Mouse (Mus musculus): ENCODE data around the gene Stoml1. TPM values are rescaled to one million over a fixed set of nuclear protein-coding genes. Genes with fewer than 3 reads are reported as not detected.

Gene Stoml1
- total and polyA plus RNA-seq, 2 experiments: 5.4 to 8.1 TPM

- H3K4me1 ChIP-seq (ENCODE audit: control insufficient read depth, insufficient read depth, low read length): no peaks in the 10 kb centered on the region
- no peak overlapping the region for H3K9ac ChIP-seq (ENCODE audit: low read depth, low read length)
- DNase-seq (ENCODE audit: extremely low read depth, low read depth, low spot score): no peak
- H3K27ac ChIP-seq (replicated peaks; ENCODE audit: insufficient read depth, low read depth, low read length): no peak overlapping the region
- no peak overlapping the region for H3K4me3 ChIP-seq (ENCODE audit: insufficient read depth, low read depth, low read length)
- TF ChIP-seq POLR2A (IDR thresholded peaks at IDR 0.05; ENCODE audit: extremely low read depth, insufficient read depth, low read length): no peak
- TF ChIP-seq CTCF (IDR thresholded peaks at IDR 0.05; ENCODE audit: low read depth, low read length): no peak
- H3K27me3 ChIP-seq (ENCODE audit: control insufficient read depth, insufficient read depth, low read length): no peaks in the 10 kb centered on the region
- H3K36me3 ChIP-seq (ENCODE audit: control insufficient read depth, insufficient read depth, low read length): peaks cover 9% of the 10 kb centered on the region; the same call in 1 of the 2 replicates
- WGBS: 92% methylated on average over 3 of the region's 3 CpGs
- H3K79me2 ChIP-seq (ENCODE audit: control insufficient read depth, insufficient read depth, low read length): no peaks in the 10 kb centered on the region
These were observed 34.4 kb upstream of the Stoml1 start for GRCm38 (mm10) chr9:58218539-58218938.

DNA sequence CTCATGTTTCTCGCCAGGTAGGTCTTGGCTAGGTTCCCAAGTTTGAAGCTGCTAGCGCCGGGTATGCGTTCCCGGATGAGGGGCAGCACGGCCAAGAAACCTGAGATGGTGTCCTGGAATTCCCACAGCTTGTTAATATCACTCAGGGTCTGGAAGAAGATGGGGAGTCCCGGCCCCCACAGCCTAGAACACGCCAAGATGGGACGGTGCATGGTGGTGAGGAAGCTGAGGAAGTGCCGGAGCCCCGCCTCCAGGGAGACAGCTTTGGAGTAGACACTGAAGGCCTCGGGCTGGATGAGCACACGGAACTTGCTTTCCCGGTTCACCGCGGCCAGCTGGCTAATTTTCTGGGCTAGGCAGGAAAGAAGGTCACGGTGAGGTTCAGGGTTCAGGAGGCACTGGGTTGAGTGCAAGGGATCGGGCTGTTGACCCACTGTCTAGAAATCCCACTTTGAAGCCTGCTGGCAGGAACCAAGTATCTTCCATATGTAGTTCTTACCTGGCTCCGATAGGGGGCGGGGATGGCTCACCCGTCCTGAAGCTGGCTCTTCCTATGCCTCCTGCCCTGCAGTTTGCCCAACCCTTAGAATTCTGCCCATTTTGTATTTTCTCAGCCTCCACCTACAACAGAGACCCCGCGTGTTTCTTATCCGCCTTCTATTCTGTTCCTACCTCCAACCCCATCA, 32.6 kb upstream of the Stoml1 start:
- TF ChIP-seq POLR2A (IDR thresholded peaks at IDR 0.05; ENCODE audit: extremely low read depth, insufficient read depth, low read length) (no peak), CTCF (IDR thresholded peaks at IDR 0.05; ENCODE audit: low read depth, low read length) (peak; percentile 79)
- Histone ChIP-seq H3K4me1 (ENCODE audit: control insufficient read depth, insufficient read depth, low read length) (no peaks in the 10 kb centered on the region), H3K27ac (replicated peaks; ENCODE audit: insufficient read depth, low read depth, low read length) (no peak overlapping the region), H3K36me3 (ENCODE audit: control insufficient read depth, insufficient read depth, low read length) (peaks cover 16% of the 10 kb centered on the region; the same call in 1 of the 2 replicates), H3K79me2 (ENCODE audit: control insufficient read depth, insufficient read depth, low read length) (no peaks in the 10 kb centered on the region), H3K27me3 (ENCODE audit: control insufficient read depth, insufficient read depth, low read length) (no peaks in the 10 kb centered on the region), H3K9ac (ENCODE audit: low read depth, low read length) (no peak overlapping the region), H3K4me3 (ENCODE audit: insufficient read depth, low read depth, low read length) (no peak overlapping the region)
- WGBS: 64% methylated on average over 24 of the region's 24 CpGs
- peak; percentile 29 for DNase-seq (ENCODE audit: extremely low read depth, low read depth, low spot score)

- Histone ChIP-seq H3K27me3 (ENCODE audit: control insufficient read depth, insufficient read depth, low read length) (no peaks in the 10 kb centered on the region), H3K79me2 (ENCODE audit: control insufficient read depth, insufficient read depth, low read length) (no peaks in the 10 kb centered on the region), H3K27ac (replicated peaks; ENCODE audit: insufficient read depth, low read depth, low read length) (no peak overlapping the region), H3K4me3 (ENCODE audit: insufficient read depth, low read depth, low read length) (no peak overlapping the region), H3K36me3 (ENCODE audit: control insufficient read depth, insufficient read depth, low read length) (peaks cover 35% of the 10 kb centered on the region), H3K9ac (ENCODE audit: low read depth, low read length) (no peak overlapping the region), H3K4me1 (ENCODE audit: control insufficient read depth, insufficient read depth, low read length) (peaks cover 1% of the 10 kb centered on the region; the same call in 1 of the 2 replicates)
- WGBS: 95% methylated on average over 2 of the region's 2 CpGs
- no peak for TF ChIP-seq POLR2A (IDR thresholded peaks at IDR 0.05; ENCODE audit: extremely low read depth, insufficient read depth, low read length)
- no peak for TF ChIP-seq CTCF (IDR thresholded peaks at IDR 0.05; ENCODE audit: low read depth, low read length)
- no peak for DNase-seq (ENCODE audit: extremely low read depth, low read depth, low spot score)
These were observed 28.6 kb upstream of the Stoml1 start for GRCm38 (mm10) chr9:58224356-58224755.

GRCm38 (mm10) chr9:58225915-58226913, 26.8 kb upstream of the Stoml1 start:
- Histone ChIP-seq H3K9ac (ENCODE audit: low read depth, low read length) (no peak overlapping the region), H3K27ac (replicated peaks; ENCODE audit: insufficient read depth, low read depth, low read length) (no peak overlapping the region), H3K4me3 (ENCODE audit: insufficient read depth, low read depth, low read length) (no peak overlapping the region), H3K27me3 (ENCODE audit: control insufficient read depth, insufficient read depth, low read length) (no peaks in the 10 kb centered on the region), H3K36me3 (ENCODE audit: control insufficient read depth, insufficient read depth, low read length) (peaks cover 45% of the 10 kb centered on the region), H3K4me1 (ENCODE audit: control insufficient read depth, insufficient read depth, low read length) (peaks cover 1% of the 10 kb centered on the region; the same call in 1 of the 2 replicates), H3K79me2 (ENCODE audit: control insufficient read depth, insufficient read depth, low read length) (no peaks in the 10 kb centered on the region)
- TF ChIP-seq CTCF (IDR thresholded peaks at IDR 0.05; ENCODE audit: low read depth, low read length) (peak; percentile 65), POLR2A (IDR thresholded peaks at IDR 0.05; ENCODE audit: extremely low read depth, insufficient read depth, low read length) (no peak)
- DNase-seq (ENCODE audit: extremely low read depth, low read depth, low spot score): no peak
- WGBS: 64% methylated on average over 9 of the region's 9 CpGs

- no peaks in the 10 kb centered on the region for H3K79me2 ChIP-seq (ENCODE audit: control insufficient read depth, insufficient read depth, low read length)
- H3K27ac ChIP-seq (replicated peaks; ENCODE audit: insufficient read depth, low read depth, low read length): no peak overlapping the region
- H3K4me3 ChIP-seq (ENCODE audit: insufficient read depth, low read depth, low read length): no peak overlapping the region
- no peak for DNase-seq (ENCODE audit: extremely low read depth, low read depth, low spot score)
- H3K4me1 ChIP-seq (ENCODE audit: control insufficient read depth, insufficient read depth, low read length): peaks cover 5% of the 10 kb centered on the region
- H3K36me3 ChIP-seq (ENCODE audit: control insufficient read depth, insufficient read depth, low read length): peaks cover 48% of the 10 kb centered on the region
- H3K9ac ChIP-seq (ENCODE audit: low read depth, low read length): no peak overlapping the region
- WGBS: 92% methylated on average over 9 of the region's 9 CpGs
- H3K27me3 ChIP-seq (ENCODE audit: control insufficient read depth, insufficient read depth, low read length): no peaks in the 10 kb centered on the region
- TF ChIP-seq CTCF (IDR thresholded peaks at IDR 0.05; ENCODE audit: low read depth, low read length) (no peak), POLR2A (IDR thresholded peaks at IDR 0.05; ENCODE audit: extremely low read depth, insufficient read depth, low read length) (no peak)
These were observed 24.0 kb upstream of the Stoml1 start for GRCm38 (mm10) chr9:58228777-58229466.
